Mouse (Mus musculus): Measurements from ENCODE around the gene Sergef.

Sergef gene

DNA sequence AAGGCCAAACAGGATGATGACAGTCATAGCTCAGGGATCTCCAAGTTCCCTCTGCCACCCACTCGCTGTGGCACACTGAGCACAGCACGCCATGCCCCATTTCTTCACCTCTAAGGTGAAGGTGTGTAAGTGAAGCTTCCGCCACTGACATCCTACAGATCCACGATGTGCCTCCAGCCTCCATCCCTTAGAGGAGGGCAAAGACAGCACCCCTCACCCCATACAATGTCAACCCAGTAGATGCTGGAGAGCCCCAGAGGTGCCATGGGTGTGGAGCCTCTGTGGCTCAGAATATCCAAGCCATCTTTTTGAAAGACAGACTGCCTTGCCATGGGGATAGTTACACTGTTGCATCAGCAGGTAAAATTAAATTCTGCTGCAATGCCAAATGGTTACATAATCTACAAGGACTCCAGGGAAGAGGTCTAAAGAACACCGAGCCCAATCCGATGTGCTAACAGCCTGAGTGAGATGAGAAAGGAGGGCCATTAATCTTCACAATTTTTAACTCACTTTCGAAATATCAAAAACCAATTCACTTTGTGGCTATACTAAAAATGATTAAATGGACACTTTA is 23.1 kb downstream of the Sergef start:
- no peak for DNase-seq (ENCODE audit: low read depth, low spot score)

DNA sequence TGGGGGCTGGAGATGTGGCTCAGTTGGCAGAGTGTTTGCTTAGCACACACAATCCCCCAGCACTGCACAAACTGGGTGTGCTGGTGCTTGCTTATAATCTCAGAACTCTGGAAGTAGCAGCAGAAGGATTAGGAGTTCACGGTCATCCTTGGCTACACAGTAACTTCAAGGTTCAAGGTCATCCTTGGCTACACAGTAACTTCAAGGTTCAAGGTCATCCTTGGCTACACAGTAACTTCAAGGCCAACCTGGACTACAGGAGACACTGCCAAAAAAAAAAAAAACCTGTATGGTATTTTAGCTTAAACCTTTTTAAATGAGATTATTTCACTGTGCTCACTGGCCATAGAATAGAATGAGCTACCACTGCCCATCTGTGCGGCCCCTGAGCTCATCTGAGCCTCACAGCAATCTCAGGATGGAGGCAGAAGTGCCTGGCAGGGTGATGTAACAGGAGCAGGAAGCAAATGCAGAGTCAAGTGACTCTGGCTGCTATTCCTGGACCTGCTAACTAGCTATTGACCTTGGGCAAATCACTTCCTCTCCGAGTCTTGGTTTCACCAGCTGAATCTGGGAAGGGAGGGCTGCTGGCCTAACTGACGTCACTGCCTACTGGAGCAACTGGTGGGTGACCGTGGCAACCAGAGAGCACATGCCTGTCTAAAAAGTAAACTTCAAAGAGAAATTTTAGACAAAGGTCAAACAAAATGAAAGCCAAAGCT is 24.2 kb downstream of the Sergef start:
- no peak for DNase-seq (ENCODE audit: low read depth, low spot score)

DNA sequence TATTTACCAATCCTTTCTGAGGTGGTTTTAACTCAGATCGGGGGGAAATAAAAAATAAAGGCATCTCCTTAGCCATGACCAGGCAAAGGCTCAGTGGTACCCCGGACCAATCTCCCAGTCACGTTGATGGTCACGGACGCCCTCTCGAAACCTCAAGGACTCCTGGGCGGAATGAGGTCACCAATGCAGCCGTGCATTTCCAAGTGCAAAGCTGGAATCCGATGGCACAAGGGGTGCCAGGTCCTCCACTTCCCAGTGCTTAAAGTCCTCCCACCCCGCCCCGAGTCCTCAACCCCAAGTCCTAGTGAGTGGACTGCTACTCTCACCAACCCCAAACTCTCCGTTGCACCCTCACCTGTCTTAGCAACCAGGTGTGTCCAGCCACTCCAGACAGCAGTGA is 25.3 kb downstream of the Sergef start:
- DNase-seq (ENCODE audit: low read depth, low spot score), result no peak

DNA sequence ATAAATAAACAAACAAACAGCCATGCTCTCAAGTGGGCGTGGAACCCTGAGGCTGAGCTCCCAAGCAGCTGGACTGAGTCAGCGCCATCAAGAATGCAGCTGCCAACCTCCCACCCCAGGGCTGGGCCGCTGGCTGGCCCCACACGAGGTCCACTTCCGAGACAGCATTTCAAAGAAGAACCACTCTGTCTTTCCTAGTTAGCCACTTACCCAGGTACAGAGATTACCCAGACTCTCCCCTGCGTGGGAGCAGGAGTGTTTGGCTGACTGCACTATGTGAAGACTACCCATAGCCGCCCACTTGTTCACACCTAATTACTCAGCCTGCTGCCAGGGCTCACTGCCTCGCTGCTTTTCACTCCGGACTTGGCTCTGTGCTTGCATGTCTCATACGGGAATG is 26.5 kb downstream of the Sergef start:
- no peak for DNase-seq (ENCODE audit: low read depth, low spot score)

DNA sequence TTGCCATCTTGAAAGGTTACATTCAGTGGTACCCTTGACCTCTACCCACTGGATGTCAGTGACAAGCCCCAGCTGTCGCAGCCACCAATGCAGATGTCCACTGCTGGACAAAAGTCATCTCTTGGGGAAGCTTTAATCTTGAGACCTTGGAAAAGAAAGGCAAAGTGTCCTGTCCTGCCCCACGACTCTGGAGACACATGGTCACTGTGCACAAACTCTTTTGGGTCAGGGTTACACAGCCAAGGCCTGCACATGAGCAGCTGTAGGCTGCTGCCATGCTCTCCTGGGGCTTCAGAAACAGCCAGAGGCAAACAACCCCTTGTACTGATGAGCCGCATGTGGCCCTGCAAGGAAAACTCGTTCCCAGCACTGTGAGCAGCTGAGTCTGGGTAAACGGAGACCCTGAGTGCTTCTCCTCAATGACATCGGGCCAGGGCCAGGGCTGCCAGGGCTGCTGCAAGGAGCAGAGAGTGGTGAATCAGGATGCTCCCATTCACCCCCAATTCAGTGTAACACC is 27.1 kb downstream of the Sergef start:
- no peak for DNase-seq (ENCODE audit: low read depth, low spot score)

DNA sequence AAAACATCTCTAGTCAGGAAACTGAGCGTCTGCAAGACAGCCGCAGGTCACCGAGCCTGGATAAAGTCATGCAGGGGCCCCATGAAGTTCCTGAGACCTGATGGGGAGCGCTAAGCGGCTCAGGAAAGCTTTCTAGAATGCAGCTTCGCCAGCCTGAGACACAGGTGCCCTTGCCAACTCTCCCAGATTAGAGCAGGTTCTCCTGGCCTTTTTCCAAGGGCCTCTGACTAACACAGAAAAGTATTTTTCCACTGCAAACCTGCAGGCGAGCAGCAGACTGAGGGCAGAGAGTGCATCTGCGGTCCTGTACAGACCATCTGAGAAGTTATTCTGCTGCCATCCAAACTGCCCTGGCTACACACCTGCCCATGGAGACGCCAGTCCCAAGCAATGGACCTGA is 27.6 kb downstream of the Sergef start:
- DNase-seq (ENCODE audit: low read depth, low spot score), result no peak

DNA sequence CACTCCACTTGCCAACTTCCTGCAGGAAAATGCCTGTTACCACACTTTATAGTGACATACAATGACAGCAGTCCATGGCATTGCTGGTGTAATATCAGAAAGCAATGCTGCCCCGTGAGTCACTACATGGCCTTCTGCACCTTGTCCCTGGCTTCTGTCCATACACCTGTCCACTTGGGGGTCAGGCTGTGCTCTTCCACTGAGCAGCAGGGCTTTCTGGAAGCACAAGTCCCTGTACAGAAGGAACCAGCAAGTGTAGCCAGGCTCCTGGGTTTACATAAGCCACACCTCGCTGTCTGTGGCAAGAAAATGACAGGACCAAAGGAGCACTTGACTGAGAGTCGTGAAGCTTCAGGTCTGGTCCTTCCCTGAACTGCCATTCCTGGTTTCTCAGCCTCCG is 30.3 kb downstream of the Sergef start:
- no peak for DNase-seq (ENCODE audit: low read depth, low spot score)

DNA sequence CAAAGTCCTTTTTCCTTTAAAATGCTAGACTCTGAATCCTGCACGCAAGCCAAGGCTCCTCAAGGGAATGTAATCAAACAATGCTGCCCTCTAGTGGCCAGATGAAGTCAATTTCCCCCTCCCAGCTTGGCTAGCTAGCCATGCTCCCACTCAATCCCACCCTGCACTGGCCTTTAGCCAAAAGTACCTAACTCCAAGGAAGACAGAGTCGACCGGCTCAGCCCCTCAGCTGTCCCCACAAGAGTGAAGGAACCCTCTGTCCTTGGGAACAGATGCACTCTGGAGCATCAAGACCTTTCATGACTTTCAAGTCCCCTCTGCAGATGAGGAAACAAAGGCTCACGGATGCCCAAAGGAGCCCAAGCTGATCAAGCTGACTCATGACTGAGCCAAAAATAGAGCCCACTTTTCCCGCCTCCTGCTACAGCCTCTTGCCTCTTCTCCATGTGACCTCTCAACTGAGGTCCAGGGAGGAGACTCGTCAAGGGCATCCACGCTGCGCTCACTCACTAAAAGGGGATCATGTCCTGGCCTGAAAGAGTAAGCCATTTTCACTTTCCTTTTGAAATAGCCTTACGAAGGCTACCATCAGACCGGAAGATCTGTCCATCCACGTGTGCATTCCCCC is 32.1 kb downstream of the Sergef start:
- DNase-seq (ENCODE audit: low read depth, low spot score), result peak; percentile 73

DNA sequence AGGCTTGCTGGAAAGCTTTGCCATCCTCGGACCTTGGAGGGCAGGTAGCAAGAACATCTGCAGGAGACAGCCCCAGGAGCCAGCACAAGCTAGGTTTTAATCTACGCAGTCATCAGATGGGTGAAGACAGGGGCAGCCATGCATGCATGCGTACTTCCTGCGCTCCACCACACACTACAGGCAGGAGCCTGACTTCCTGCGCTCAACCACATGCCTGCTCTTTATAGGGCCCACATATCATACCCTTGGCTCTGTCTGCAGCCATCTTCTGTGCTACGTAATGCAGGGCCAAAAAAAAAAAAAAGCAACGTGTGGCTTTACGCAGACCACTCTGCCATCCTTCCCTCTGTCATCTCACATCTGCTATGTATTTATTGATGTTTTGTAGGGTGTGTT is 32.6 kb downstream of the Sergef start:
- DNase-seq (ENCODE audit: low read depth, low spot score), result no peak

DNA sequence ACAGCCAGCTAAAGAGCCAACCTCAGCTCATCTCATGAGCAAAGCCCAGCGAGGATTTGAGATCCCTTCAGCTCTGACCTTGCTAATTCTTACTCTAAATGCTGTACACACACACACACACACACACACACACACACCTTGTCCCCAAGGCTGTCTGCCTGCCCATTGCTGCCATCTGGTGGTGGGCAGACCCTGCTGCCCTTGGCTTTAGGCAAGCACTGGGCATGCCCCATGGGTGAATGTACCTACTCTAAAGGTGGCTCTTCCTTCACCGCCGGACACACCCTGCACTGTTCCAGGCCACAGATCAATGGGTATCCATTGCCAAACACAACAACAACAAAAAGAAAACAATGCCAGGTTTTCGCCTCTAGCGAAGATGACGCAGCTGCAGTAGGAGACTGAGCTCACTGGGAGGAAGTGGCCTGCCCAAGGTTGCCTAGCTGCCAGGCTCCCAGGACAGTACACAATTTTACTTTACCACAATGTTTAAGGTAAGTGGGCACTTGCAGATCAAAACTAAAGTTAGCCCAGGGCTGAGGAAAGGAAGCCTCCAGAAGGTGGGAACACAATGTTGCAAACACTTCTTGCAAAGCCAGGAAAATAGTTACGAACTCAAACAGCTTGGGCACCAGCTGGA is 33.1 kb downstream of the Sergef start:
- peak; percentile 51 for DNase-seq (ENCODE audit: low read depth, low spot score)

DNA sequence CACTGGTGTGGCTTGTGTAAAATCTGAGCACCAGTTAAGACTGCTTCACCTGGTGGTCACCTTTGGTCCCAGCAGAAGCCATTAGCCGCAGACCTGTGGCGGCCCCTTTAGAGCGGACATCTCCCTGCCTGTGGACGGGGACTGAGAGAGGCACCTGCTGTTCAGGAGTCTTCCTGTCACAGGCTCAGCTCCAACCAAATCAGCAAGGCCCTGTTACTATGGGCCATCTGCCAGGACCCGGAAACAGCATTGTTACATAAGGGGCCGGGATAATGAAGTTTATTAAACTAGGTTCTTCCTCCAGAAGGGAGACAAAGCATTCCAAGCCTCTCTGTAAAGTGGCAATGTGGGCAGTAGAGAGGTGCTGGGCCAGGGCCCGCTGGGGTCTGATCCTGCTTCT is 36.6 kb downstream of the Sergef start:
- DNase-seq (ENCODE audit: low read depth, low spot score), result no peak

DNA sequence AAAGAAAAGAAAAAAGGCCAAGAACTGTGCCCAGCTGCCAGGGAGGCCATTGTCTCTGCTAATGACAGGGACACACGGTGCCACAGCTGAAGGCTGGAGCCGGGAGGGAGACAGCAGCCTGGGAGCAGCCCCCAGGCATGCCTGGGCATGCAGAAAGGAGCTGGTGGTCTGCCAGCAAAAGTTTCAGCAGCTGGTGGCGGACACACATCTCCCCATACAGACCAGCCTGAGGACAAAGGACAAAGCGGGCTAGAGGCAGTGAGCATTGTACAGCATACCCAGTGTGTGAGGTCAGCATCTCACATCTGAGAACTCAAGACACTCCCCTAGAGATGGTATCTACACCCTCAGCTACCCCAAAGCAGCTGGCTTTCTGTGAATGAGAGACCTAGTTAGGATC is 37.5 kb downstream of the Sergef start:
- DNase-seq (ENCODE audit: low read depth, low spot score), result no peak

DNA sequence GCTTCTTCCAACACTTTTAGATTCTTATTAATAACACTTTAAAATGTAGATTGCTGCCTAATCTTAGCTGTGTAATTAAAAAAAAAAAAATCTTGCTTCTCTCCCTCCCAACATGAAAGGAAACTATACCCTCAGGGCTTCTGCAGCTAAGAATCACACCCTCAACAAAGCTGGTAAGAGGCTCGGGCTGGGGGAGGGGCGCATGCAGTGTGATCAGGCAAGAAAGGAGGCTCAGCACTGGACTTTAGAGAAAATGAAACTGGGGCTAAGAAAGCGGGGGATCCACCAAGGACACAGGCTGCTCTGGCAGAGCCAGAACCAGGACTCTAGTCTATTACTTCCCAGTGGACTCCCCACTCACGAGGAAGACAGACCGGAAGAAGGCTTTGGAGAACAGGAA is 38.5 kb downstream of the Sergef start:
- no peak for DNase-seq (ENCODE audit: low read depth, low spot score)

DNA sequence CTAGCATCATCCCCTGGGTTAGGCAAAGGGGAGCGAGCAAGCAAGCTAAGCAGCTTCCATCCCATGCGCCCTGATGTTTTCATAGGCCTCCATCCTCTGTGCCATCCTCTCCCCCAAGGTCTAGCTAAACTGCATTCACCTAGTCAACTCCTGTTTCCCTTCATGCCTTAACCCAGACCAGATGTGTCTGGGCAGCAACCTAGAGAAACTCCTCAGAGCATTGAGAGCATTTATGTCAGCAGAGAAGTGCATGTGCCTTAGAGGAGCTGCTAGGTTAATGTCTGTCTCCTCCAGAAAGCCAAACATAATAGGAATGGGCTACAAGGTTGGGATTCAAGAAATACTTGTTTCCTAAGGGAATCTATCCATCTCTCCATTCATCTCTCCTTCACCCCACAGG is 42.6 kb downstream of the Sergef start:
- DNase-seq (ENCODE audit: low read depth, low spot score), result no peak

DNA sequence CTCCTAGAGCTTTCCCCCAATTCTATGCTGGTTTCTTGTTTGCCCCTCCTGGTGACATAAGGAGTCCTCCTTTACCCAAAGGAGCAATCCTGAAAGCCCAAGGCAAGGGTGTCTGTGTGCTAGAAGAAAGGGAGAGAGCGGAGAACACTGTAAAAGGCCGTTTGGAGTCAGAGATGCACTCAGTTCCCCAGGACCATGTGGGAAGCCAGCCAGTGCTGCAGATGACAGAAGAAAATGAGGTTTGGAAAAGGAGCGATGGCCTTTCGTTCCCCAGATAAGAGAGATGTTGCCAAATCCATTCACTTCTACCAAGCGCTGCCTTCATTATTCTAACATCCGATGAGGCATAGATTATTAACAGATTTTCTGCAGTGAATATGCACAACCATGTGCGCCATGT is 48.1 kb downstream of the Sergef start:
- no peak for DNase-seq (ENCODE audit: low read depth, low spot score)

DNA sequence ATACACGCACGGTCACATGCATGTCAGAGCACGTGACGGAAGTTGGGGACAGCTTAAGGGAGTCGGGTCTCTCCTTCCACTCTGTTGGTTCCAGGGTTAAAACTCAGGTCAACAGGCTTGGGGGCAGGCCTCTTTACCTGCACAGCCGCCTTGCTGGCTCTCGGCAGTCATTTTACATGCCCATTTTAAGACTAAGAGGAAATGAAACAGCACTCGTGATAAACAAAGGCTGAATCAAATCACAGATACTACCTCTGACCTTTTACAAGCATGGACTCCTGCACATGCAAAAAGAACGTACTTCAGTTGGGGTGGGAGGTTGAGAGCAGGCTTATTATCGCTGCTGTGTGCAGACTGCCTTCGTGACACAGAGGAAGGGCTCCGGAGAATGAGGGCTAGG is 50.4 kb downstream of the Sergef start:
- no peak for DNase-seq (ENCODE audit: low read depth, low spot score)

DNA sequence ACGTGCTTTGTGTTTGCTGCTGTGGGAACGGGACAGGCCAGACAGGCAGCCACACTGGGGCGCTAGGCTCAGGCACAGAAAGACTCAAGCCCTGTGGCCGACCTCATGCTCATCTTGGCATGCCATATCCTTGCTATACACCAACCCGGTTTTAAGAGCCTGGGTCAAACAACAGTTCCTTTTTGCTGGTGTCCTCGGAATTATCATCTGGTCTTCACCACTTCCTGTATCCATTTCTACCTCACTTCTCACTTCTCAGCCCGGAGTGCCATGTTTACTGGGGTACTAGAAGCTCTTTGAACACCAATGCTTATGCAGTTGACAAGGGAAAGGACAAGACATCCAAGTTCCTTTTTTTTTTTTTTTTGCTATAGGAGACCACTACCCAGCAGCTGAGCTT is 51.6 kb downstream of the Sergef start:
- no peak for DNase-seq (ENCODE audit: low read depth, low spot score)

DNA sequence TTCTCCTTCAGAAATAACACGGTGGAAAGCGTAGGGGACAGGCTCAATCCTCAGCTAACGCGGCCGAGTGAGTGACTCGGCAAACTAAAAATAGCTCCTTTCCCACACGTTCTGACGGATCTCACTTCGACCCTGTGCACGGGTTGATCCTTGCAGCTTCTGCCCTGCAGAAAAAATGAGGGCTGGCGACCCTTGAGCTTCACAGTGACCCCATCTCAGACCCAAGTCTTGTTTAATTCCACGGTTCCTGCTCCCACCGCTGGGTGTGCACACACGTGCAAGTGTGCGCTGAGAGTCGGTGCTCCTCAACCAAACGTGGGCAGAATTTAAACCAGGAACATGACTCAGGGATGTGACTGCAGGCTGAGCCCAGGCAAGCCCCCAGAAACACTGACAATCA is 52.1 kb downstream of the Sergef start:
- DNase-seq (ENCODE audit: low read depth, low spot score), result no peak

DNA sequence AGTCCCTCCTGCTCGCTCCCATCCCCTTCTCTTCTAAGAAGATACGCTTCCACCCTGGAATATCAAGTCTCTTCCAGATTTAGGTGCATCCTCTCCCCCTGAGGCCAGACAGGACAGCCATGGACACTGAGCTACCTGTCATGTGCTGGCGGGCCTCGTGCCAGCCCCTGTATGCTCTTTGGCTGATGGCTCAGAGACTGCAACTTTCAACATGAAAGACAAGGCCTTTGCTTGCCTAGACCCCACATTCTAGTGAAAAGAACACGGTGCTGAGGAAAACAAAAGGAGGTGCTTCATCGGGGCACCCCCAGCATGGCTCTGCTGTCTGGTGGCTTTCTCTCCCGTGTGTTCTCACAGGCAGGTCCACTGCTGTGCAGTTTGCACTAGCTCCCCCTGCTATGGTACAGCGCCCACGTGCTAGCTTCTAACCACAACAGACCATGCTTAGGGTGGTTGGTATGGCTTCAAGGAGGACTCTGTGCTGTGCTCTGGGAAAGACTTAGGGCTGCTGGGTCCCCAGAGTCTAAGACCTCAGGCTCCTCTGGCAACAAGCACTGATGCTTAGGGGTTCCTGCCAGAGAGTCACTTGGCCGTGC is 52.9 kb downstream of the Sergef start:
- DNase-seq (ENCODE audit: low read depth, low spot score), result no peak

DNA sequence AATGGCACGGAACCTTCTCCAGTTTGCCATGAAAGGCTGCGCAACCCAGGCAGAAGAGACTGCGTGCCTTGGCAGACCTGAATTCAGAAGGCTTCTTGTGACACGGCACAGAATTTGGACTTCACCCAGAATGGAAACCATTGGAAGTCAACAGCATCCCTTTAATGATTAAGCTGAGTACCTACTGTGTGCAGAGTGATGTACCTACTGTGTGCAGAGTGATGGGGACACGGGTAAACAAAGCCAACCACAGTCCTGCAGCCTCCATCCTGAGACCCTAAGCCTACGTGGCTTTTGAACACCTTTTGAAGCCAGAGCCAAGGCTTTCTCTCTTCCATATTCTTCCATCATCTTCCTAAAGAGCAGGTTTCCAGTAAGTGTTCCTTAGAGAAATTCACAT is 56.9 kb downstream of the Sergef start:
- no peak for DNase-seq (ENCODE audit: low read depth, low spot score)

DNA sequence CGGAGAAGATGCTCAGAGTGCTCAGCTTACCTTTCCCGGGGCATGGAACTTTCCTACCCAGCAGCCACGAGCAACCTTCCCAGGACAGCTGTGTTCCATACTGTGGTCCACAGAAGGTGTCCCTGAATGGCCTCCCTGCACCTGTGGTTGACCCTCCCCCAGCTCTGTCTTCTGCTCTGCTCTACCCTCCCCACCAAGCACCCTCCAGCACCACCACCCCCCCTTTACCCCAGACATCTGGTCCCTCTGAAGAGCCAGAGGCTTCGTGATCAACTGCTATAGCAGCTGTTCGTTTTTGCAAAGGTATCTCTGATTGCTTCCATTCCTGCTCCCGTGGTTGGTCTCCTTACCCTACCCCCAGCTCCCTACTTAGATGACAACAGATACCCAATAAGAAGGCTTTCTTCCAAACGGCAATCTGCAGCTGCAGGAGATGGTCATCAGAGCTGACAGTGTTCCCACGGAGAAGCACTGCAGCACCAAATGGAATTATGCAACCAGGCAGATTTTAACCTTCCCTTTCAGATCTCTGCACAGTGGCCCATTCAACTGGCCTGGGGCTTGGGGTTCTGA is 58.2 kb downstream of the Sergef start:
- no peak for DNase-seq (ENCODE audit: low read depth, low spot score)

DNA sequence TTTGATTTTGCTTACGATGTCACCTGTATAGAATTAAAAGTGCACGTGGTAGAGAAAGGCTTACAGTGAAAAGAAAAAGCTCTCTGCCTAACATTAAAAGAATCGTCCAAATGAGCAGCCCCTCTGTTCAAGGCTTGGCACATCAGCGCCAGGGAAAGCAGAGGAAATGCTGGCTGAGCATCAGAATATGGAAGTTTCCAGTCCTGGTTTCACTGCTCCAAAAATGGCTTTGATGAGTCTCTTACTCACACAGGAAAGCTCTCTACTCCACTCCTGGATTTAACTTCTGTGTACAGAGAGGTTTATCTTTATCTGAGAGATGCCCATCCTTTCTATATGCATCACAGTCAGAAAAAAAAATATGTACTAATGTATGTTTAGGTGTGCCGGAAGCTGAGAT is 61.5 kb downstream of the Sergef start:
- DNase-seq (ENCODE audit: low read depth, low spot score), result no peak
